Mouse (Mus musculus) erythroblast, embryonic 14.5 days (primary cell): ENCODE measurements around the gene Cnp. TPM values are rescaled to one million over a fixed set of nuclear protein-coding genes. Genes with fewer than 3 reads are reported as not detected.

Experiments
- H3K27me3 ChIP-seq: 2 replicates; pipeline ENCODE4 v1.6.1; 2012; ENCODE audit warnings: inconsistent platforms; ENCODE audit not compliant: control insufficient read depth
- H3K36me3 ChIP-seq: 2 replicates; pipeline ENCODE4 v1.6.1; 2012; ENCODE audit warnings: mild to moderate bottlenecking, inconsistent platforms; ENCODE audit not compliant: control insufficient read depth
- H3K4me1 ChIP-seq: 2 replicates; pipeline ENCODE4 v1.6.1; 2012; ENCODE audit warnings: inconsistent platforms; ENCODE audit not compliant: control insufficient read depth
- H3K4me3 ChIP-seq: replicated peaks from 2 replicates; pipeline ENCODE3; 2012; ENCODE audit warnings: moderate library complexity, mild to moderate bottlenecking, inconsistent platforms
- H3K9me3 ChIP-seq: 2 replicates; pipeline ENCODE4 v1.6.1; 2012; ENCODE audit warnings: low read length, inconsistent platforms, mixed read lengths; ENCODE audit not compliant: control insufficient read depth
- GATA1 ChIP-seq: IDR thresholded peaks from 2 replicates; pipeline ENCODE4 v1.6.1; 2012; ENCODE audit warnings: low read length, inconsistent platforms, mixed read lengths
- TAL1 ChIP-seq: IDR thresholded peaks from 3 replicates; pipeline ENCODE4 v1.6.1; 2012; ENCODE audit warnings: low read length, inconsistent platforms, mixed read lengths
- polyA plus RNA-seq: library from polyadenylated mRNA; stranded (reverse); fragments of >175 nt; gene quantifications from 2 replicates; pipeline ENCODE4 v1.2.3, GENCODE M21; 2012

The Cnp gene
- polyA plus RNA-seq, 1 experiment, result 0.09 TPM

DNA sequence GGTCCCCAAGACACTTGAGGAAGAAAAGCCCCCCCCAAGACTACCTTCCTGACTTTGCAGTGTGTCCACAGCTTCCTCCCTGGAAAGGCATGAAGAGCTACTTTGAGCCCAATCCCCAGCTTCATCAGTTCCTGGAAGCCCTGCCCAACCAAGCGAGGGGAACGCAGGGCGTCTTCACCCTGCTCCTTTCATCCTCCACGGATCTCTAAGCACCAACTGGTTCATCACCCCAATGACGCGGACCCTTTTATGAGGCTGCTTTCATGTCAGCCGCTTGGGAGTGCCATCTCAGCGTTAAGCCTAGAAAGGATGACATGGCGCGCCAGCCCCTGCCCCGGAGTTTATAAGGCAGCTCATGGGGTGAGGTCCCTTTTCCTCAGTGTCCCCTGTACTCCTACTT is 45.3 kb downstream of the Cnp start, which contains the start of gene Dnajc7:
Dnajc7 (minus strand) TSS at position 187 of the 400 bp plus-strand sequence.
- Histone ChIP-seq H3K9me3 (no peaks in the 10 kb centered on the region), H3K27me3 (no peaks in the 10 kb centered on the region), H3K36me3 (peaks cover 14% of the 10 kb centered on the region), H3K4me1 (peaks cover 68% of the 10 kb centered on the region), H3K4me3 (peak within 1 kb of the TSS; percentile 70)
- TF ChIP-seq TAL1, result no peak
- no peak for TF ChIP-seq GATA1

DNA sequence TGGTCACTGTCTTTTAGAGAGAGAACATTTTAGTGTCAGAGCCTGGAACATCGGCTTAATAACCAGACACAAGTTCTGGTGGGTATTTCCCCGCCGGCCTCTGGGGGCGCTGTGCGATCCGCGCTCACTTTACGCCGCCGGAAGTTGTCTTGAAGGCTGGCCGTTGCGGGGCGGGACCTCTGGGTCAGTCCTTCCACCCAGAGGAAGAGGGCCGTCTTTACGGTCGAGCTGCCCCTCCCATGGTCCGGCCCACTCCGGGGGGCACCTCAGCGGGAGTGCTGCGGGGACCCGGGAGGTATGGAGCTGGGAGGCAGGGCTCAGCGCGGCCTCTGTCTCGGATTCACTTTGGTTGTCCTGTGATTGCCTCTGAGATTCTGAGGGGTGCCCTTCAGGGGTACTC is 48.0 kb downstream of the Cnp start:
- TF ChIP-seq GATA1, result no peak
- no peak for TF ChIP-seq TAL1
- Histone ChIP-seq H3K9me3 (no peaks in the 10 kb centered on the region), H3K27me3 (no peaks in the 10 kb centered on the region), H3K36me3 (peaks cover 31% of the 10 kb centered on the region), H3K4me3 (peak overlapping the region; percentile 95), H3K4me1 (peaks cover 68% of the 10 kb centered on the region)

DNA sequence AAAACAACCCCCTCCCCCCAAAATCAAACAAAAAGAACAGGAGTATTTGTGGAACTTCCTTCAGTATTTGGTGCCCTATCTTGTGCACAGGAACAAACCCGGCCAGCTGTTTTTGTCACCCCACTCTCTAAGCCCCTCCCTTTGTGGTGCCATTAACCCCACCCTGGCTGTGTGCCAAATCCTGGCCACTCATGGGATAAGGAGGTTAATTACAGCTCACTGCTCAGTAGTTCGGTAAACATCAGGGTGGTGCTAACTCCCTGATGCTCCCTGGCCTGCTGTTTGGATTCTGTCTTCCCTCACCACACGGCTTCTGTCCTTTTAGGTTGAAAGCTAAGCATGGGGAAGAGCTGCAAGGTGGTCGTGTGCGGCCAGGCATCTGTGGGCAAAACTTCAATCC is 49.2 kb downstream of the Cnp start:
- peaks cover 63% of the 10 kb centered on the region for H3K4me1 ChIP-seq
- H3K36me3 ChIP-seq, result peaks cover 31% of the 10 kb centered on the region
- peak overlapping the region; percentile 95 for H3K4me3 ChIP-seq
- TF ChIP-seq TAL1 (no peak), GATA1 (no peak)
- no peaks in the 10 kb centered on the region for H3K27me3 ChIP-seq
- H3K9me3 ChIP-seq, result no peaks in the 10 kb centered on the region

DNA sequence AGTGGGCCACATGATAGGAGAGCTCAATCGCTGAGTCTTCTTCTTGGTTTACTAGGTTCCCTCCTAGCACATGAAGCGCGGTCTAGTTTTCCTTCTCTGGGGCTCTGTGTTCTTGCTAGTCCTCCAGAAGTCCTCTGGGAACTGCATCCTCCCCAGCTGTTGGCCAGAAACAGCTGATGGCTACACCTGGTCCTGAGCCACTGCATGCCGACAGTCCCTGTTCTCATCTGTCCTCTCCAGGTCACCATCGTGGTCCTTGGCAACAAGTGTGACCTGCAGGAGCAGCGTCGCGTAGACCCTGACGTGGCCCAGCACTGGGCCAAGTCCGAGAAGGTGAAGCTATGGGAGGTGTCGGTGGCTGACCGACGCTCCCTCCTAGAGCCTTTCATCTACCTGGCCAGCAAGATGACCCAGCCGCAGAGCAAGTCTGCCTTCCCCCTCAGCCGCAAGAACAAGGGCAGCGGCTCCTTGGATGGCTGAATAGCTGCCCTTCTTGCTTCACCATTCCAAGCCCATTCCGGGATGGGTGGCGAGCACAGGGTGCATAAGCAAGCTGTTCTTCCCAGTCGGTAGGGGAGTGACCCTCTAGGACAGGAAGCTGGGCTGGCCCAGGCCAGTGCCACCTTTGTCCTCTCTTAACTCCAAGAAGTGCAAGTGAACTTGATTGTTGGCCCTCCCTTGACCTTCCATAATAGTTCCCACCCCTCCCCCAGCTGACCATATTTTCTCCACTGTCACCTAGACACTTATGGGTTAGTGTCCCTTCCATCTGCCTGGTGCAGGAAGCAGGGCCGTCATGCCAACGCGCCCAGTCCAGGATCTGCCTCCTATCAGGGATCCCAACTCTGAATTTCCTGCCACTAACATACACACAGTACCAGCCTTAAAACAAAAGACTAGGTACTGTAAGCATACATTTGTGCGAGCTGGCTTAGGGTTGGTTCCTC is 51.3 kb downstream of the Cnp start:
- Histone ChIP-seq H3K4me1 (peaks cover 51% of the 10 kb centered on the region), H3K4me3 (no peak overlapping the region)

DNA sequence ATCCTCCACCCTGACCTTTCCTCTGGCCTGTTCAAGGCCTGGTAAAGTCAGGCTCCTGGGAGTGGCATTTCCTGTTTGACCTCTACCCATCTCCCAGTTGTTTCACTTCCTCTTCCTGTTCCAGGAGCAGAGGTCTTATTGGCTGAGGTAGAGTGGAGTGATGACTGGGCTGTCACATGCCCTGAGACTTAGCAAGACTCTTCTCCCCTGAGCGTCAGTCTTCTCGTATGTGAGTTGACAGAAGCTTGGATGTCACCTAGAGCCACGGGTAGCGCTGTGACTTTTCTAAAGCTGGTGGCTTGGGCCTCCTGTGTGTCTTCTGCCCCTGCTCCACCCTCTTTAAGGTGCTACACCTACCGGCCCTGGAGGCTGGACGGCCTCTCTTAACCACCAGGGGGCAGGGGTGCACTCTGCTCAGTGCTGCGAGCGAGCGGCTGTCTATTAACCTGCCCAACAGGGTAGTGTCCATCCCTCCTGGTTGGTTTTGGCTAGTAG is 52.0 kb downstream of the Cnp start:
- Histone ChIP-seq H3K9me3 (no peaks in the 10 kb centered on the region), H3K36me3 (peaks cover 31% of the 10 kb centered on the region), H3K4me3 (no peak overlapping the region), H3K4me1 (peaks cover 51% of the 10 kb centered on the region), H3K27me3 (no peaks in the 10 kb centered on the region)
- TF ChIP-seq TAL1, result no peak
- TF ChIP-seq GATA1, result no peak

More for the DNA sequence above, 51.3 kb downstream of the Cnp start:
- Histone ChIP-seq H3K9me3 (no peaks in the 10 kb centered on the region), H3K27me3 (no peaks in the 10 kb centered on the region), H3K36me3 (peaks cover 31% of the 10 kb centered on the region)
- TF ChIP-seq GATA1, result no peak
- TF ChIP-seq TAL1, result no peak

DNA sequence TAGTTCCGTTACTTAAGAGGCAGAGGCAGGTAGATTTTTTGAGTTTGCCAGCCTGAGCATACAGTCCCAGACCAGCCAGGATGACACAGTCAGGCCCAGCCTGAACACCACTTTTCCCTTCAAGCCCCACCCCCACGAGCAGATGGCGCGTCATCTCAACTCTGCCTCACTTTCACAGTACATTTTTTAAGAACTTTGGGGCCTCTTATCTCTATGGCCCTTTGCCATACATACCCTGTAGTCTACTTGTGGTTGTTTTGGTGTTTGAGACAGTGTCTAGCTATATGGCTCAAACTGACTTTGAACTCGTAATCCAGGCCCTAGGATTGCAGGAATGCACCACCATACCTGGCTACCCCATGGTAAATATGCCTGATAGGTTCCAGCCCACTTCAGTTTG is 53.4 kb downstream of the Cnp start:
- Histone ChIP-seq H3K9me3 (no peaks in the 10 kb centered on the region), H3K4me3 (no peak overlapping the region), H3K36me3 (peaks cover 31% of the 10 kb centered on the region), H3K4me1 (peaks cover 43% of the 10 kb centered on the region), H3K27me3 (peaks cover 4% of the 10 kb centered on the region)
- TF ChIP-seq TAL1 (no peak), GATA1 (no peak)

DNA sequence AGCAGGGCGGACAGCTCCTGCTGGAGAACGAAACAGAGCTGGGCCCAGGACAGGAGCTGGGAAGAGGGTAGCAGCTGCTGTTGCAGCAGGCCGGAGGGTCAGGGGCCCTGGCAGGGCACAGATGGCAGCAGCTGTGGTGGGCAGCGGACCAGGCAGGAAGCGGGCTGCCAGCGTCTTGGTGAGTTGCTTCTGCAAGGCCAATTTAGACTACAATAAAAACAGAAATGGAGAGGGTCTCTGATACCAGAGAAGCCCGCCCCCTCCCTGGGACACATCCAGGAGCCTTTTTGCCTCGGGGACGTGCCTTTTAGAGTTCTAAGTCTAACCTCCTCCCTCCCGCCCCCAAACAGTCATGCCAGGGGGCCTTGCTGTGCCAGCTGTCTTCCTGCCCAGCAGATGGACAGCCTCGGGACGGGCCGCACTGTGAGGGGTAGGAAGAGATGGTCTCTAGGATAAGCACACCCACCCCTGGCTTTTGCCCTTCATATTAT is 54.2 kb downstream of the Cnp start:
- Histone ChIP-seq H3K4me1 (peaks cover 35% of the 10 kb centered on the region), H3K4me3 (no peak overlapping the region), H3K27me3 (peaks cover 4% of the 10 kb centered on the region), H3K36me3 (peaks cover 31% of the 10 kb centered on the region), H3K9me3 (no peaks in the 10 kb centered on the region)
- TF ChIP-seq GATA1, result no peak
- no peak for TF ChIP-seq TAL1

DNA sequence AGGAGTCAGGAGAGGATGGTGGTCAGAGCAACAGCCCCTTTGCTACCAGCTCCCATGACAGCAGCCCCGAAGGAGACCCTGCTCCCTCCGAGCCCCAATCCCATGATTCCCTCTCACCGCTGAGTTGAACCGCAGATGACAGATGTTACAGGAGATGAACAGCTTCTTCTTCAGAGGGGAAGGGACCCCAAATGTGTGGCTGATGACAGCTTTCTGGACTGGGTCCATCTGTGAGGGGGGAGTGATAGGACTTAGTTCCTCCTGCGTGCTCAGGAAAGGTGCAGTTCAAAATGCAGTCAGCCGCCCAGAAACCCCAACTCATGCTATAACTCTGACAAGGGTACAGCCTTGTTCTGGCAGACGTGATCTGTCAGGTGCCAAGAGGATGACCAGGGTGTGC is 59.8 kb downstream of the Cnp start:
- Histone ChIP-seq H3K4me1 (no peaks in the 10 kb centered on the region), H3K36me3 (no peaks in the 10 kb centered on the region), H3K27me3 (peaks cover 29% of the 10 kb centered on the region), H3K9me3 (no peaks in the 10 kb centered on the region), H3K4me3 (no peak overlapping the region)
- TF ChIP-seq TAL1 (no peak), GATA1 (no peak)

DNA sequence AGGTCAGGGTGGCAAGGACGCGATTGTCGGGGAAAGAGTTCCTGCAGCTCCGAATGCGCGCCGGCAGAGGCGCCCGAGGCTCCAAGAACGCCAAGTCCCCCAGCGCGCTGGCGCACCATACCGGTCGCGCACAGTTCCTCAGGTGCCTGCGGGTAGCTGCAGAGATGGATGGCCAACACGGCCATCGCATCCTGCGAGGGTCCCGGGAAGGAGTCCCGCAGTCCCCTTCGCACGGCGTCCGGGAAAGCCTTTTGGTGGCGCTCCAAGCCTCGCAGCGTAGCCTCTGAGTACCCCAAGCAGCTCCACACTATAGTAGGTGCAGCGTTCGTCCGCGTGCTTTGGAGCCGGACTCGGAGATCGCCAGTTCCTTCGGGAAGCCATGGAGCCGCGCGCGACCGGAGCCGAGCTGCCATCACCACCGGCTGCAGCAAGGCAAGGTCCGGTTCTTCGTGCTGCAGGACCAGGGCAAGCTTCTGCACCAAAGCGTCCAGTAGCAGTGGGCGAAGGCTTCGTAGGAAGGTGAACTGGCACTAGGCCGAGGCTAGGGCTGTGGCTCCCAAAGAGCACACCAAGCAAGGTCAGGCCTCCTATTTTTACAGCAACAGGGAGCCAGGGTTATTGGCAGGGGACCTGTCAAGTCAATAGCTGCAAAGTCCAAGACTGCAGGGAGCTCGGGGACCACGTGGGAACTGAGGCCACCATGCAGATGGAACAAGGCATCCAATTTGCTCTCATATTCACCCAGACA is 65.6 kb downstream of the Cnp start:
- H3K36me3 ChIP-seq, result no peaks in the 10 kb centered on the region
- H3K9me3 ChIP-seq, result no peaks in the 10 kb centered on the region
- peaks cover 34% of the 10 kb centered on the region for H3K27me3 ChIP-seq
- no peaks in the 10 kb centered on the region for H3K4me1 ChIP-seq
- H3K4me3 ChIP-seq, result no peak overlapping the region
- TF ChIP-seq TAL1, result no peak
- no peak for TF ChIP-seq GATA1

Other genes starting within 250 kb of the Cnp start
- 0.09 and 0.11 TPM in 2 replicates for gene Gast, start 240.5 kb upstream of the Cnp start, polyA plus RNA-seq
- gene Hap1, start 218.8 kb upstream of the Cnp start, polyA plus RNA-seq, result 0.03 TPM in 1 of 2 replicates, not detected in the other
- gene Jup, start 177.1 kb upstream of the Cnp start, polyA plus RNA-seq, result 0.29 and 0.56 TPM in 2 replicates
- gene P3h4, start 160.1 kb upstream of the Cnp start, polyA plus RNA-seq, result not detected in 2 replicates
- 0.05 and 0.07 TPM in 2 replicates for gene Fkbp10, start 159.2 kb upstream of the Cnp start, polyA plus RNA-seq
- 1.4 and 1.9 TPM in 2 replicates for gene Nt5c3b, start 133.1 kb upstream of the Cnp start, polyA plus RNA-seq
- not detected in 2 replicates for gene Klhl10, start 133.0 kb upstream of the Cnp start, polyA plus RNA-seq
- gene Klhl11, start 102.2 kb upstream of the Cnp start, polyA plus RNA-seq, result 0.03 and 0.06 TPM in 2 replicates
- gene Acly, start 46.9 kb upstream of the Cnp start, polyA plus RNA-seq, result 0.46 and 1.1 TPM in 2 replicates
- gene Ttc25, start 29.3 kb upstream of the Cnp start, polyA plus RNA-seq, result 0.01 TPM in 1 of 2 replicates, not detected in the other
- gene Nkiras2, start 44.3 kb downstream of the Cnp start, polyA plus RNA-seq, result 3.2 and 4.0 TPM in 2 replicates
- 3.2 and 4.0 TPM in 2 replicates for gene Dnajc7, start 45.3 kb downstream of the Cnp start, polyA plus RNA-seq
- gene Zfp385c, start 117.6 kb downstream of the Cnp start, polyA plus RNA-seq, result not detected in 2 replicates
- gene Dhx58, start 129.4 kb downstream of the Cnp start, polyA plus RNA-seq, result 0.20 TPM in 1 of 2 replicates, not detected in the other
- 0.70 and 0.77 TPM in 2 replicates for gene Kat2a, start 137.6 kb downstream of the Cnp start, polyA plus RNA-seq
- gene Hspb9, start 138.9 kb downstream of the Cnp start, polyA plus RNA-seq, result not detected in 2 replicates
- gene Rab5c, start 163.3 kb downstream of the Cnp start, polyA plus RNA-seq, result 80.2 and 82.1 TPM in 2 replicates
- not detected in 2 replicates for gene Kcnh4, start 185.0 kb downstream of the Cnp start, polyA plus RNA-seq
- not detected in 2 replicates for gene Hcrt, start 188.0 kb downstream of the Cnp start, polyA plus RNA-seq
- 0.20 and 0.58 TPM in 2 replicates for gene Ghdc, start 196.1 kb downstream of the Cnp start, polyA plus RNA-seq